Mouse (Mus musculus) natural killer cell, adult 2 months (primary cell): ENCODE measurements around the gene Frmpd2.

Experiments
- DNase-seq, 2 experiments: peaks; one replicate each; pipeline ENCODE4 v3.0.0; 2022; ENCODE audit warnings: low spot score in 2 of 2

Gene Frmpd2

DNA sequence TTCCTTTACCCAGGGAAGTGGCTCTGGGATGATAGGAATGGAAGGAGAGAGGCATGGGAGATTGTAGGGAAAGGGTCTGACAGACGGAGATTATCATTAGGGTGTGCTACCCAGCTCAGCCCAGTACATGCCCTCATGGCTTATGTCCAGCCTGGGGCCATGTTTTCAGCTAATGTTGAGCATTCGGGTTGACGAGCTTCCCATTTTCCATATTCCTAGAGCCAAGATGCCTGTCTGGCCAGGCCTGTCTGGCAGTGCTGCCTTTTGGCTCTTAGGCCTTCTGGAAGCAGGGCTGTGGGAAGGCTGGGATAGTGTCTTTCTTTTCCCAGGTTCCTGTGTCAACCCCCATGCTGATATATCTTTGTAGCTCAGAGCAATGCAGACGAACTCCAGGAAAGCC lies 35.2 kb downstream of the Frmpd2 start:
- DNase-seq: no peak

DNA sequence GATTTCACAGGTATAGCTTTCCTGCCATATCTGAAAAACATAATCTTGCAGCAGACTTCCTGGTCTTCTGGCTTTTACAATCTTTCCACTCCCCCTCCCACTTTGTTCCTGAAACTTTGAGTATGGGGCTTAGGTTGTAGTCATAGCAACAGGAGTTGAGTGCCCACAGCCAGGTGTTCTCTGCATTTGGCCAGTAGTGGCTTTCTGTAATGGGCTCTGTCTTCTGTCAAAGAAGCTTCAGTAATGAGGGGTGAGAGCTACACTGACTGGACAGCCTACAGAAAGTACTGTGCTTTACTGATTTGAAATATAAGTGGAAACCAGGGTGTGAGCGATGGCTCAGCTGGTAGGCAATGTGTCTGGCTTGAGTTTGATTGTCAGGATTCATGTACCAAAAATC lies 37.2 kb downstream of the Frmpd2 start:
- DNase-seq: no peak

DNA sequence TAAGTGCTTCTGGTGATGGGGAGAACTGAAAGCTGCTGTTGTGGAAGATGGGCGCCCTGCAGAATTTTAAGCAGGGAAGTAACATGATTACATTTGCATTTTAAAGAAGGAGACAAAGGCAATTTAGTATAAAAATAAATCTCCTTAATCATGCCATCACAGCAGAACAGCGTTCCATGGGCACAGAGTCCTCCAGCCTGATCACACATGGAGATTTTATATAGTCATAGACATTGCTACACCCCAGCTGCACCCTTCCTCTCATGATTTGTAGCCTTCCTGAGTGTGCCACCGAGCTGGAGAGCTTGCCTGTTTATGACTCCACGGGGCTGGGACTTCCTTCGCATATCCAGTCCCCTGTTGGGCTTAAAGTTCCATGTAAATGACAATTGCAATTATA lies 42.4 kb downstream of the Frmpd2 start:
- no peak for DNase-seq

DNA sequence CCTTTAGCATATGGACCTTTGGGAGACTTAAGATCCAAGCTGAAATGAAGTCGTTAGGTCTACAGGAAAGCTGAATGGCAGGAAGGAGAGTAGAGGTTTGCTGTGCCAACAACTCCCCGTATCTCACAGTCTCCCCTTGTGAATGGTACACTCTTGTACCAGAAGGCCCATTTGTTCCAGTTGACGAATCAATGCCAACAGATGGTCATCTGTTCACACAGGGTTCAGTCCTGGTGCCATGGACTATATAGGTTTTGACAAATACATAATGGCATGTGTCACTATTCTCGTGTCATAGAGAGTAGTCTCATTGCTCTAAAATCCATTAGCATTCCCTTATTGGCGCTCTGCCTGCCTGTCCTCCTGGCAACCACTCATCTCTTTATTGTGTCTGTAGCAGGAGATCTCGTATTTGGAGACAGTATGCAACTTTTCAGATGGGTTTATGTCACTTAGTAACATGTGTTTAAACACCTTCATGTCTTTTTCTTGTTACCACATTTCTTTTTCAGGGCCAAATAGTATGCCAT lies 43.3 kb downstream of the Frmpd2 start:
- DNase-seq: no peak

DNA sequence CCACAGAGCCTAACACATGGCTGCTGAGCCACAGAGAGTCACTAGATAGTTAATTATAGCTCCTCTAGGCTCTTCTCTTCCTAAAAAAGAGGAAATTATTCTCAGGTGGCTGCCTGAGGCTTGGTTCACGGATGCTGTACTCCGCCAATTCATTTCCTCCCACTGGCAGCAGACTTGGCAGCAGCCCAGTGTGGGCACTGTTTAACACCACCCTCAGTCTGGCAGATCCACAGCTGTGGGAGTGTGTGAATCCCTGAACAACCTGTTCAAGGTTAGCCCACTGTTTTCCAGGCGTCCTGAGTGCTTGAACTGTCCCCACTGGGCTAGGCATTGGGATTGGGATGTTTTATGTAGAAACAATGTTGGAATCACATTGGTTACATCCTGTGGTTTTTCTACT lies 50.0 kb downstream of the Frmpd2 start:
- no peak for DNase-seq

DNA sequence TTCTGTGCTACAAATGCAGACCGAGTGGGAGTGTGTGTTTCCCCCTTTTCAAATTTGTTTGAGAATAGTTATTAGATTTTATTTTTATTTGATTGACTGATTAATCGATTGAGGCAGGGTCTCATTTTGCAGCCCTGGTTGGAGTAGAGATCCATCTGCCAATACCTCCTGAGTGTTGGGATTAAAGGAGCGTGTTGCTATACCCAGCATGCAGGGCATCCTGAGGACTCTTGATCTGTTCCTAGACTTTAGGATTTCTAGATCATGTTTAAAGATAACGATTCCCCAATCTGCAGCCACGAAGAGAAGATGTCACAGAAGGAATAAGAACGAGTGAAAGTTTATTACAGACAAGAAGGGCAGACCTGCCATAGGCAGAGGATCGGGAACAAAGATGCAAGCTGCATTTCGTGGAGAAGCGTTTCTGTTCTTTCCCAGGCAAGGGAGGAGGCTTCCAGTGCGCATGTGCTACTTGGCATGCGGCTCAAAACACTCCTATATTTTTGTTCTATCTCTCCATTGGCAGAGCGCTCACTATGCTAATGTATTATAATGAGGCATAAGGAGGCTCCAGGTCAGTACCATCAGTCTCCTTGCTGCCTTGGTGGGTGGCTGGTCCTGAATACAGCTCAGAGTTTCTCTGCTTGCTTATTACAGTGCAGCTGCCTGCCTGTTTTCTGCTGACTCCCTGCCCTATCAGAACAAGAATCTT lies 53.9 kb downstream of the Frmpd2 start:
- no peak for DNase-seq

DNA sequence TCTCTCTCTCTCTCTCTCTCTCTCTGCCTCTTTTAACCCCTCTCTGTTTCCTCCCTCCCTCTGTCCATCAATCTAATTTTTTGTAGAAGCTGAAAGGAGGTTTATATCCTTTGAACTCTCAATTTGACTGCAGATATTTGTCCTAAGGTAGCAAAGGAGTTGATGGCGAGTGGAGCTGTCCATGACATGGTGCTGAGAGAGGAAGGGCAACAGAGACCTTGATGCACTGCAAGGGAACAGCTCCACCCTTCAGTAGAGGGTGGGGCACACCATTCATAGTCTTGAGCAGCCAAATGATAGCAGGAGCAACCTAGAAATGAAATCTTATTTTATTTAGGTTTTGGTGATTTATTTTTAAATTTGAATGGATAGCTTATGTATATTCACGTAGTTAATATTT lies 55.1 kb downstream of the Frmpd2 start:
- DNase-seq: no peak

DNA sequence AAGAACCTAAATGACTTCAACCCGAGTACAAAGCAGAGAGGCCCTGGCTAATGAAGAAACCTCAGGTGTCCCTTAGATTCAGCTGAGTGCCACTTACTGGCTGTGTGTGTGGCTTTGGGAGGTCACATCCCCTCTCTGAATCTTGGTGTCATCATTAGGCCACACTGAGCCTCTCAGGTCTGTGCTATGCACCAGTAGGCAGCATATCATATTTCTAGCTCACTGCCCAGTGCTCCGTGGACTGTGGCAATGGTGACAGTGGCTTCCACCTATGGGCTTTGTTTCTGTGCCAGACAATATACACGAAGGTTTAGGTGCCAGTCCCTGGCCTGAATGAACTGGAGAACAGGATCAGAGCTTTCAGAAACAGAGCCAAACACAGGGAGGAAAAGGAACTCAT lies 56.4 kb downstream of the Frmpd2 start:
- no peak for DNase-seq

DNA sequence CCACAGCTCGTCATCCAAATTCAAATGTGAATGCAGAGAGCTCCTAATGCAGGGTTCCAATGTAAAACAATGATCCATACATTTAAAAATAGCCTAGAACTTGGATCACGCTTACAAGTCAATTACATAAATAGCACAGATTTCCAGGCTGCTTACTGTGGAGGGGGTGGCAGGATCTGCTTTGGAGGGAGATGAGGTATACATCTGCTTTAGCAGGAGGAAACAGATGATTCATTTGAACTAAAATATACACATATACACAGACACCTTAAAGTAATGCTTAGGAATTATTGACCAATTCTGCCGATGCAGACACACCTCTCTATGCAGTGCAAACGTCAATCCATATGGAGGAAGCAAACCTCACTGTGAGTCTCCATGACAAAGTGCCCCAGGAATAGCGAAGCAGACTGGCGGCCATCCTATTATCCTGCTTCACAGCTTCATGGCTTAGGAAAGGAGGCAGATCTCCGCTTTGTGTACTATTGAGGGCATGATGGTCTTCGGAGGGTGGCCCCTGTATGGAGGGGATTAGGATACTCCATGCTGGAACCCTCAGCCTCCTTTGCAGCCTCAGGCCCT lies 59.9 kb downstream of the Frmpd2 start:
- no peak for DNase-seq

DNA sequence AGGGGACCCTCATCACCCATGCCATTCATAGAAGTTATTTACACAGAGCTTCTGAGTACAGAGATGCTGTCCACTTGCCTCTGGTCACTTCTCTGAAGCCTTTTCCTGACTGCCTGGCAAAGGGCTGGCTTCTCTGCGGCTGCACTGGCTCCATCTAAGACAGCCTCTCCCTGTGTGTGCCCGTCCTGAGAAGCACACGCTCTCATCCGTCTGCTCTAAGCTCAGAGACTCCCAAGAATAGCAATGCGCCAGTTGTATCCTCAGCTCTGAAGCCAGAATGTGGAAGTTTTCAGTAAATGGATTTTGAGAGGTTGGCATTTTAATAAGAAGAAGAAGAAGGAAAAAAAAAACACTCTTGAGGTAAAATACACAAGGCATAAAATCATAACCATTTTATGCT lies 61.3 kb downstream of the Frmpd2 start:
- DNase-seq: no peak

DNA sequence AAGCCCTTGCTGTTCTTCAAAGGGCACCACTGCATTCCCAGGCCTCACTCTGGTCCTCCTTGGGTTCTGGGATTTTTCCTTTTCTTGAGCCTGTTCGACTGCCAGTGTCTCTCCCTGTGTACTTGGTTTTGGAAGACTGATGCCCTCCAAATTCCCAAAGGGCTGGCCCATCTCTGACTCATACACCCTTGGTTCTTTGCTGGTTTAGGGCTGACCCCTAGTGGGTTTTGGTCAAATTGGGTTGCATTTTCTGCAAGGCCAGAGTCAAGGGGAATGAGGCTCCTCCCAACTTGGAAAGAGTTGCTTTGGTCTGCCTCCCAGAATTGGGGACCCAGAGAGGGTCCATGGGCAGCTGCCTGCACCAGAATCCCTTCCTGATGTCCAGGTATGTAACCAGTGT lies 62.0 kb downstream of the Frmpd2 start:
- DNase-seq: no peak

DNA sequence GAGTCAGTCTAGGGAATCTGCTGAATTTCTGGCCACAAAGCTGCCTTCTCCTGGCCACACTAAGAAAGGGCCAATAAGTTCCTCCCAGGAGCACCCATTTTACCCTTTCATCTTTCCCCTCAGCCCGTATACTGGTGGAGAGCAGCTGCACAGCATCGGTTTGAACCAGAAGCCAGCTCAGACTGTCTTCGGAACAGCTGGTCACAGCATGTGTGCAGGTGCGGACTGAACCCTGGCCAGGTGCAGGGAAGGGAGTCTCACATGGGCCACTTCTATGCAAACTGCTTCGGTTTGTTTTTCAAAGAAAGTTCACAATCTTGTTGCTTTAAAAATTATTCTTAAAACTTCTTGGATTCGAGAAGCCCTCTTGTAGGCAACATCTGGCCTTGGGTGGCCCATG lies 63.8 kb downstream of the Frmpd2 start:
- DNase-seq: no peak

DNA sequence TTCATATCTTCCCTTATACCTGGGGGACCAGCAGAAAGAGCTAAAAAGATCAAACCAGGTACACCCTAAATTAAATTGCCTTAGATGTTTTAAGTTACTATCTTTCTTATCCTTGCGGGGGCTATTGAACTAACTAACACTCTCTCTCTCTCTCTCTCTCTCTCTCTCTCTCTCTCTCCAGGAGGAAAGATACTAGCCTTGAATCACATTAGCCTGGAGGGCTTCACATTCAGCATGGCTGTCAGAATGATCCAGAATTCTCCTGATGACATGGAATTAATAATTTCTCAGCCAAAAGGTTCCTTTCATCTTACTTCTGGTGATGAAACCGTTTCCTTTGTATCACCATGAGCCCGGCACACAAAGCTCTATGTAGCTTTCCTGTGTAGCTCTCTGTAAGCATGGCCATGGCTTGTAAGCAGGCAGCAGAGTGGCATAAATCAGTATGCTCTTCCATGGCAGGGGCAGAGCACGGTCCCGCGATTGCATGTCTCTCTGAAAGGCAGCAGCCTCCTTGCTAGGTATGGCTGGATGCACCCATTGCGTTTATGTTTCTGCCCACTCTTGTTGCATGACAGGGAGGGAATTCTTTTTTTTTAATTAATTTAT lies 68.2 kb downstream of the Frmpd2 start:
- DNase-seq: no peak

DNA sequence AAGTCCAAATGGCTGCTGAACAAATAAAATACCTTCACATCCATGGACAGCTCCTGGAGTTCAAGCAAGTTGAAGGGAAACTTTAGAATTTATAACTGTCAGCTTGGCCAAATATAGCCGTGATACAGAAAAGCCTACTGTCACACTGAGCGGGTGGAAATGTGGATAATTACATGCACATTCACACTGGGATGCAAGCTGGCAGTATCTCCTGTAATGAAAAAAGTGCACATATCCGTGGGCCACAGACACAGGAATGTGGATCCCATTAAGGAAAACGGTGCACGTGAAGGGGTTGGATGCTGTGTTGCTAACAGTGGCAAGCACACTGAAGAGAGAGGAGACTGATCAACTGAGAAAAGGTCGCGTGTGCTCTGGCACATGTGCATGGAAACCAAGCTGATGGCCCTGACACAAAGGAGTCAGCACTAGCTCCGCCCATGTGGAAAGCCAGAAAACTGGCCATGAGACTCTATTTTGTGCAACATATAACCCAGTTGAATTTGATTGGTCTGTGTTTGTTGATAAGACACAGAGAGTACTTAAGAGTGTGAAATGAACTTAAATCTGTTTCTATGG lies 74.2 kb downstream of the Frmpd2 start:
- no peak for DNase-seq

DNA sequence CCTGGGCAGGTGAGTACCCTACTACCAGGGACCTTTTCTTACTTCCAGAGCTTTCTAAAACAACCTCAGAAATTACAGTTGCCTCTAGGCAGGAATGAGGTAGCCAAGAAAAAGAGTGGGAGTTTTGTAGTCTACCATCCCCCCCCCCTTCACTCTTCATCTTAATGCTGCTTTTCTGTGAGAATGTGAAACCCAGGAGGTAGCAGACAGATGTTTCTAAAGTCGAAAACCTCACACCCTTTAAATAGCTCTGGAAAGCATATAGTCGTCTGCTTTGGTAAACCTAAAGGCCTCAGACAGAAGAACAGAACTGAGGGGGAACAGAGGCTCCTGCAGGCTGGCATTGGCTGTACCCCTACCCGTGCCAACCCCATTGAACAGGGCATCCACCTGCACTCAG lies 77.2 kb downstream of the Frmpd2 start:
- DNase-seq: no peak

DNA sequence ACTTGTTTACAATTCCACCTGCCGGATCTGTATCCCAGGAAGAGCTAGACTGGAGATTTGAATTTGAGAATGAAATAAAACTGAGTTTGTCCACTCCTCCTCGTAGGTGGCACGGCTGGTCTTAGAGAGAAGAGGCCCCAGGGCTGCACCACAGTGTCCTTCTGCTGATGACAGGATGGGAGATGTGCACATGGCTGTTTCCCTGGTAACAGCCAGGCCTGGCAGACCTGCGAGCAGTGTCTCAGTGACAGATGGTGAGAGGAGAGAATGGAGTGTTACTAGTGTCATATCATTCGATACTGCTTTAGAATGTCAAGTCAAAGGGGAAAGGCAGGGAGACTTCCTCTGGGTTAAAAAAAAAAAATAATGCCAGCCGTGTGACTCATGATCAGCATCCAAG lies 78.4 kb downstream of the Frmpd2 start:
- DNase-seq: no peak

DNA sequence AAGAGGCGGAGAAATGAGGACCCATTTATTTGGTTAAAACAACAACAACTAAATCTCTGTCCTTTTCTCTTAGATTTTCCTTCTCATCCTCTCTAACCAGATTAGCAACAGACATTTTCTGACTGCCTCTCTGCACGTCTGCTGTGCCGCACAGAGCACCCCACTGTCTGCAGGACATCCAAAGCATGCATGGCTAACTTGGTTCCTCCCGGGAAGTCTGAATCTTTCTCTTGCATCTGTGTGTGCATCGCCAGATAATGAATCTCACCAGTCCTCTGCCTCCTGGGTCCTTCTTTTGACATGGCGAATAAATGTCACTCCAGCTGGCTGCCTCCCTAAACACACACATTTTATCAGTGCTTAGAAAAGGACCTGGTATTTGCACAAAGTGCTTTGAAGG lies 99.2 kb downstream of the Frmpd2 start:
- no peak for DNase-seq

DNA sequence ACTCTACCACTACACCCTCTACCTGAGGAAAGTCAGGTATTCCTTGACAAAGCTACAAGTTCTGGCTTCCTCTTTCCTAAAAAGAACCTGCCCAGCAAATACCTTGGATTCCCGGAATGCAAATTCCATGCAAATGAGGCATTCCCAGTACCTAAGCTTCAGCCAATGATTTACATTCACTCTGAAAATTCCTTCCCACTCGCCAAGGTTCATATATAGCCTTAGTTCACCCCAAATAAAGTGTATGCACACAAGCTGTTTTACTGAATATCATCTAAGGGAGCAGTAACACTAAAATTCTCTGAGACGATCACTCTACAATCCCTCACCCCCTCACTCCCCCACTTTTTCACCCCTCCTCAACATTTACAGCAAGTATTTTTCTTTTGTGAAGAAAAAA lies 102.1 kb downstream of the Frmpd2 start:
- DNase-seq: no peak

DNA sequence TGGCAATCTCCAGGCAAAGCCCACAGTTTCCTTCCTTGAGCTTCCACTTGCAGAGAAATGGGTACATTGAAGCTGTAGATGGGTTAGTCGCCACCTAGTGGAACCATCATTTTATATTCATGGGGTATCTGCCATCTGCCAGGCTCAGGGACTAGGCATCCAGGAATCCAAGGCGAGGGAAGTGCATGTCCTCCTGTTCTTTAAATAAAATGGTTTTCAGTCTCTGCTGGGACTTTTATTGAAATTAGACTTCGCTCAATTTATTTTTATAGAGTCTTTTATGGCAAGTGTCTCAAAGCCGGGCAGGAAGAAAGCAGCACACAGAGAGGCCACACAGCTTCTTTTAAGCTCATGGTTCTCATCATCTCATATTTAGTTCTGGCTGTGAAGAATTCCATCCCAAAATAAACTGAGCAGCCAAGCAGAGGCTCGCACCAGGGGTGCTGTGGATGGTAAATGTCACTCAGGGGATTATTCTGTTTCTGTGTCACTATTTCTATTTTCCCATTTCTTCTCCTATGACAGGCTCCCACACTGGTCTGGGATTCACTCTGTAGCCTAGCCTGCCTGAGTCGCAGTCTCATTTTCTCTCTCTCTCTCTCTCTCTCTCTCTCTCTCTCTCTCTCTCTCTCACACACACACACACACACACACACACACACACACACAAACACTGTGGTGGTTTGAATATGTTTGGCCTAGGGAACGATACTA lies 108.4 kb downstream of the Frmpd2 start:
- DNase-seq: no peak

DNA sequence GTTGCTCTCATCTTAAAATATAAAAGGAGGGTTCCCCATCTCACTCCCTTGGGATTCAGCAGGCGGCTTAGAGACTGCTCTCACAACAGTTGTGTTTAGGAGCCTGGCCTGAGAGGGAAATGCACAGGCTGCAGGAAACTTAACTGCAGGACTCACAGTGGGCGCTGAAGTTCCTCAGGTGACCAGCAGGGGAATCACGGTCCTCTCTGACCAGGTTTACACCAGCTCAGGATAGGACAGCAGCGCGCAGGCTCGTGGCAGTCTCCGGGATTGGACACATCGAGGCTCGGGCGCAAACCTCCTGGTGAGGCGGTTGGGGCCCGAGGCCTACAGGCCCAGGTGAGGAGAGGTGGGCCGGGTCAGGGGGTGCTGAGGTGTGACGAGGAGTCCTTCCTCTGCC lies 117.5 kb downstream of the Frmpd2 start, which contains the start of gene Ptpn20:
Gene Ptpn20 (plus strand): TSS at position 257 of the 400 bp plus-strand sequence.
- DNase-seq: no peak

DNA sequence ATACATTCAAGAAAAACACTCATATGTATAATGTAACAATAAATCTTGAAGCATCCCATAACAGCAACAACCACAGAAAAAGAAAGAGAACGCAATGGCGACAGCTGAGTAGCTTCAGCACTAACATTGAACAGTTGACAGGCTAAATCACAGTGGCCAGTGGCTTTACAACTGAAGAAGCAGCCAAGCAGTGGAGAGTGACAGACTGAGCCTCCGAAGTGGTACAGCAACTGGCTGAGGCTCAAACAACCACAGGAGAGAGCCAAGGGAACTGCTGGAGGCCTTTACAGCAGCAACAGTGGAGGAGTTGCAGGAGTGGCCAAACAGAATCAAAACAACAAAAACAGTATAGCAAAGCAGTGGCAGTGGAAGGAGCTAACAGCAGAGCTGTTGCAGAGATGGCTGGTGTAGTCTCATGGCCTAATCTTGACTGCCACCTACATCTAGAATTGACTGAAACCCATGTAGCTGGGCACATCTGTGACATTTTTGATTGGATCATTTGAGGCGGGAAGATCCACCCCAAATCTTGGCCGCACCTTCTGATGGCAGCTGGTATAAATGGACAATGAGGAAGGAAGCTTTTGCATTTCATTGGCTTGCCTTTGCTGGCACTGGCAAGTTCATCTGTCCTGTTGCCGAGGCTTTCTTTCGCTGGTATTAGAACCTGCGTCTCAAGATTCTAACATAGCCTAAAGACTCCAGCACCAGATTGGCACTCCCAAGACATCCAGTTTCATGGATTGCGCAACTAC lies 127.1 kb downstream of the Frmpd2 start:
- DNase-seq: no peak
